Mouse (Mus musculus) MEL (cell line): ENCODE results near the gene Rbm18.

ENCODE experiments used
- CTCF ChIP-seq, 3 experiments: IDR thresholded peaks in 2 of 3; conservative IDR thresholded peaks in 1 of 3; 2 replicates each; pipeline ENCODE4 v1.5.1; 2011 to 2012; ENCODE audit warnings: low read length in 3 of 3, low read depth in 2 of 3, mild to moderate bottlenecking in 2 of 3, improper control_type of control experiment in 1 of 3, inconsistent platforms in 1 of 3, mixed read lengths in 1 of 3, moderate library complexity in 1 of 3; ENCODE audit not compliant: control insufficient read depth in 1 of 3, insufficient read depth in 1 of 3, poor library complexity in 1 of 3, severe bottlenecking in 1 of 3
- E2F4 ChIP-seq: IDR thresholded peaks from 2 replicates; pipeline ENCODE4 v1.6.1; 2011; ENCODE audit warnings: low read depth, low read length, improper control_type of control experiment, borderline replicate concordance
- EP300 ChIP-seq, 2 experiments: IDR thresholded peaks; 2 replicates each; pipeline ENCODE4 v1.6.1; 2011; ENCODE audit warnings: improper control_type of control experiment in 2 of 2, low read length in 2 of 2, low read depth in 1 of 2, mild to moderate bottlenecking in 1 of 2
- KAT2A ChIP-seq: conservative IDR thresholded peaks from 2 replicates; pipeline ENCODE4 v1.6.1; 2012; ENCODE audit warnings: low read depth, low read length, improper control_type of control experiment, inconsistent platforms
- MAX ChIP-seq: IDR thresholded peaks from 2 replicates; pipeline ENCODE4 v1.6.1; 2011; ENCODE audit warnings: low read length, improper control_type of control experiment
- MAZ ChIP-seq: IDR thresholded peaks from 2 replicates; pipeline ENCODE4 v1.6.1; 2012; ENCODE audit warnings: low read depth, mild to moderate bottlenecking, inconsistent platforms, low read length, improper control_type of control experiment
- POLR2A ChIP-seq, 2 experiments: IDR thresholded peaks; 2 replicates each; pipeline ENCODE4 v1.6.1; 2011 to 2012; ENCODE audit warnings: low read length in 2 of 2, mild to moderate bottlenecking in 2 of 2, control low read depth in 1 of 2, improper control_type of control experiment in 1 of 2, low read depth in 1 of 2, moderate library complexity in 1 of 2; ENCODE audit not compliant: control insufficient read depth in 1 of 2, insufficient read depth in 1 of 2, poor library complexity in 1 of 2
- RAD21 ChIP-seq: IDR thresholded peaks from 2 replicates; pipeline ENCODE4 v1.6.1; 2011; ENCODE audit warnings: mild to moderate bottlenecking, low read depth, low read length, improper control_type of control experiment
- UBTF ChIP-seq: IDR thresholded peaks from 2 replicates; pipeline ENCODE4 v1.6.1; 2012; ENCODE audit warnings: low read depth, mild to moderate bottlenecking, inconsistent platforms, low read length, improper control_type of control experiment, moderate library complexity, borderline replicate concordance; ENCODE audit not compliant: insufficient read depth
- ZMIZ1 ChIP-seq: IDR thresholded peaks from 2 replicates; pipeline ENCODE4 v1.6.1; 2012; ENCODE audit warnings: low read depth, mild to moderate bottlenecking, inconsistent platforms, low read length, improper control_type of control experiment, moderate library complexity

DNA sequence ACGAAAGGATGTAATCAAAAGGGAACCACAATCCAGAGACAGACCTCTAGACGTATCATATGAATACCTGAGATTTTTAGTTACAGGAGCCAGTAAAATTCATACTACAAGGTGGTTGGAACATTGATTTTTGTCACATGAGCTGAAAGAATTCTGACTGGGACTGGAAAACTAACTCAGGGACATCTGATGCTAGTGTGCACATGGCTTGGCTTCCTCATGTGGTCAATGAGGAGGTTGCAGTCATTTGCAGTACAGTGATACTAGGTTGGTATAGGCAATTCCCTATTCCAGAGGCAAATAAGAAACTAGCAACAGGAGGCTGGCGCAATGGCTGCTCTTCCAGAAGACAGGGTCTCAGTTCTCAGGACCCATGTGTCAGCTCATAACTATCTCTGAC lies 23.9 kb downstream of the Rbm18 start:
- TF ChIP-seq MAZ (no peak), ZMIZ1 (no peak), UBTF (no peak), CTCF (IDR thresholded peaks at IDR 0.05 in 2 of 3, conservative IDR thresholded peaks at IDR 0.05 in 1 of 3; ENCODE audit: control insufficient read depth in 1 of 3, insufficient read depth in 1 of 3, low read depth in 2 of 3, low read length in 3 of 3, poor library complexity in 1 of 3, severe bottlenecking in 1 of 3) (no peak), MAX (no peak), EP300 (IDR thresholded peaks at IDR 0.05; ENCODE audit: low read depth in 1 of 2, low read length in 2 of 2) (no peak), KAT2A (no peak), RAD21 (no peak), POLR2A (IDR thresholded peaks at IDR 0.05; ENCODE audit: control insufficient read depth in 1 of 2, insufficient read depth in 1 of 2, low read depth in 1 of 2, low read length in 2 of 2, poor library complexity in 1 of 2) (no peak), E2F4 (no peak)
